Mouse (Mus musculus) limb, embryonic 14.5 days (tissue): ENCODE measurements at regions not wholly inside any gene's neighbourhood (a gene's known extent, or its start where the extent isn't known, plus 50 kb on each side); places are given as distances from the start of the nearest gene placed in this dataset.

Source experiments
- ATAC-seq: fragments of 200-750 bp; cut with Nextera tagmentation; 2 replicates; pipeline ENCODE4 v1.8.0; 2017; ENCODE audit warnings: low read depth, moderate number of reproducible peaks, moderate TSS enrichment; ENCODE audit not compliant: low FRiP score
- DNase-seq: peaks from one replicate; pipeline ENCODE4 v3.0.0-alpha.2; 2015; ENCODE audit warnings: low spot score
- H3K27ac ChIP-seq: fragments of 300-500 bp; sonication (generic); replicated peaks from 2 replicates; pipeline ENCODE4 v1.5.1; 2014; ENCODE audit warnings: low read depth, mild to moderate bottlenecking, low read length, moderate library complexity, mixed read lengths
- H3K27me3 ChIP-seq: fragments of 300-500 bp; sonication (generic); 2 replicates; pipeline ENCODE4 v1.6.1; 2014; ENCODE audit warnings: low read length, mixed read lengths; ENCODE audit not compliant: control insufficient read depth, insufficient read depth
- H3K36me3 ChIP-seq: fragments of 300-500 bp; sonication (generic); 2 replicates; pipeline ENCODE4 v1.6.1; 2014; ENCODE audit warnings: mild to moderate bottlenecking, low read length, moderate library complexity, mixed read lengths; ENCODE audit not compliant: control insufficient read depth, insufficient read depth
- H3K4me1 ChIP-seq: fragments of 300-500 bp; sonication (generic); 2 replicates; pipeline ENCODE4 v1.6.1; 2014; ENCODE audit warnings: antibody characterized with exemption, low read length, mixed read lengths; ENCODE audit not compliant: control insufficient read depth, insufficient read depth
- H3K4me2 ChIP-seq: fragments of 300-500 bp; sonication (generic); replicated peaks from 2 replicates; pipeline ENCODE4 v1.6.1; 2014; ENCODE audit warnings: low read depth, mild to moderate bottlenecking, low read length, moderate library complexity; ENCODE audit not compliant: severe bottlenecking
- H3K4me3 ChIP-seq: fragments of 300-500 bp; sonication (generic); replicated peaks from 2 replicates; pipeline ENCODE4 v1.5.1; 2014; ENCODE audit warnings: low read length
- H3K9ac ChIP-seq: fragments of 300-500 bp; sonication (generic); 2 replicates; pipeline ENCODE4 v1.6.1; 2014; ENCODE audit warnings: mild to moderate bottlenecking, low read depth, low read length, moderate library complexity; ENCODE audit not compliant: severe bottlenecking
- H3K9me3 ChIP-seq: fragments of 300-500 bp; sonication (generic); 2 replicates; pipeline ENCODE4 v1.6.1; 2016; ENCODE audit warnings: low read length; ENCODE audit not compliant: control insufficient read depth
- POLR2A ChIP-seq: fragments of 200-500 bp; IDR thresholded peaks from 2 replicates; pipeline ENCODE4 v1.8.0; 2012; ENCODE audit warnings: inconsistent platforms, mild to moderate bottlenecking, moderate library complexity, borderline replicate concordance; ENCODE audit not compliant: insufficient read depth, insufficient read length; ENCODE audit errors: extremely low read depth
- WGBS: fragments of 180-500 bp; shearing (Covaris S2); extraction: QIAGEN DNeasy Blood & Tissue Kit; methylation state at CpG from one replicate; pipeline ENCODE4 v1.1.7; 2014; 5-methylcytosine and 5-hydroxymethylcytosine counted together

DNA sequence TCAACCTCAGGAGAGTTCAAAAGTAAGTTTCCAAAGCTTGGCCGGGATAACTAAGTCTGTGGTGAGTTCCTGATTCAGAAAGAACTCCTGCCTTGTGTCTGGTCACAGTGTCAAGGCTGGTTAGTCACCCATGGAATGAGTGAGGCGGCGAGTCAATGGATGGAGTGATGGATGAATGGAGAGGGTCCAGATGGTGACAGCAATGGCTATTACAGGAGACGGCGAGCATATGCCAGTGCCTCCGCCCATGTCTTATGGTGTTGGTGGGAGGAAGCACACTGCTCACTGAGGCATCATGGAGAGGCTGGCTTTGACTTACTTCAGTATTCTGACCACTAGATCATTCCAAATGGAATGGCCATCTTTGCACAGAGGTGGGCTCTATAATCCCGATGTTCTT is 154.8 kb upstream of the Gm4791 start:
- ATAC-seq (no peak), DNase-seq (no peak)
- no peaks in the 10 kb centered on the region for H3K27me3 ChIP-seq
- H3K36me3 ChIP-seq = no peaks in the 10 kb centered on the region
- peaks cover 6% of the 10 kb centered on the region; the same call in 1 of the 2 replicates for H3K4me1 ChIP-seq
- no peak overlapping the region for H3K4me3 ChIP-seq
- no peaks in the 10 kb centered on the region for H3K9me3 ChIP-seq
- no peak overlapping the region for H3K9ac ChIP-seq
- H3K27ac ChIP-seq = no peak overlapping the region
- no peak overlapping the region for H3K4me2 ChIP-seq
- no peak for TF ChIP-seq POLR2A
- WGBS = 90% methylated on average over 7 of the region's 7 CpGs

DNA sequence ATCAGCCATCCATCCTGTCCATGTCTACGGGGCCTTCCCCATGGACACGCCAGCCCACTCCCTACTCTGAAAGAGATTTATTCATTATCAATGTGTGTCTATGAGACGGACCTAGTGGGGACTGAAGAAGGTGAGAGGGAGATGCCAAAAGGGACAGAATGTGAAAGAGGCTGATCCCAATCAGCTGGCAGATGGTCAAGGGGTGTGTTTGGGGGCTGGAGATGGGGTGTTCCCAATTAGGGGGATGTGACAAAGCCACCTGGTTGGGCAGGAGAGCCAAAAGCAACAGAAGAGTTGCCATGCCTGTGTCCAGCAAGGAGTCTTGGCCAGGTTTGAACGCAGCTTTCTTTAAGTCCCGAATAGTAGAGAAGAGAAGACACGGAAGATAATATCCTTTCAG is 157.0 kb upstream of the Gm4791 start:
- DNase-seq = no peak
- Histone ChIP-seq H3K36me3 (no peaks in the 10 kb centered on the region), H3K9me3 (no peaks in the 10 kb centered on the region), H3K9ac (no peak overlapping the region), H3K27me3 (no peaks in the 10 kb centered on the region), H3K4me3 (no peak overlapping the region), H3K4me1 (no peaks in the 10 kb centered on the region), H3K4me2 (no peak overlapping the region), H3K27ac (no peak overlapping the region)
- no peak for ATAC-seq
- WGBS = 87% methylated on average over 6 of the region's 6 CpGs
- TF ChIP-seq POLR2A = no peak

DNA sequence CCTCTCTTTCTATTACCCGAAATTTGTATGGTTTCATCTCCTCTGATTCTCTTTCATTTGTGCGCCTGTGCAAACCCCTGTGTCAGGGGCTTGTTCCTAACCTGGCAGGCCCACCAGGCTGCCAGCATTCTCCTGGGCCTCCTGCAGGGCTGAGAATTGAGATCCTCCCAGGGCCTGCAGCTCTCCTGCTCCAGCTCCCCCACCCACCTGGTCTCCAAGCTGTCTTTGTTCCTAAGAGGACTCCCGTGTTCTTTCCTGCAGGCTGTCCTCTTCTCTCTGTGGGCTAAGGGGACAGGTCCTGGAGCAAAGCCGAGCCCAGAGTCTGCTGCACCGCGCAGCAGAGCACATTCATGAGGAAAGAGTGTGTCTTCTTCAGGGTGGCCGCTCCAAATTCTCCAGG is 163.3 kb upstream of the Gm4791 start:
- no peaks in the 10 kb centered on the region for H3K36me3 ChIP-seq
- ATAC-seq (no peak), DNase-seq (no peak)
- no peaks in the 10 kb centered on the region for H3K4me1 ChIP-seq
- 45% methylated on average over 7 of the region's 7 CpGs for WGBS
- no peak overlapping the region for H3K4me3 ChIP-seq
- H3K9ac ChIP-seq = no peak overlapping the region
- no peak overlapping the region for H3K4me2 ChIP-seq
- no peaks in the 10 kb centered on the region for H3K27me3 ChIP-seq
- H3K9me3 ChIP-seq = no peaks in the 10 kb centered on the region
- no peak for TF ChIP-seq POLR2A
- H3K27ac ChIP-seq = no peak overlapping the region

DNA sequence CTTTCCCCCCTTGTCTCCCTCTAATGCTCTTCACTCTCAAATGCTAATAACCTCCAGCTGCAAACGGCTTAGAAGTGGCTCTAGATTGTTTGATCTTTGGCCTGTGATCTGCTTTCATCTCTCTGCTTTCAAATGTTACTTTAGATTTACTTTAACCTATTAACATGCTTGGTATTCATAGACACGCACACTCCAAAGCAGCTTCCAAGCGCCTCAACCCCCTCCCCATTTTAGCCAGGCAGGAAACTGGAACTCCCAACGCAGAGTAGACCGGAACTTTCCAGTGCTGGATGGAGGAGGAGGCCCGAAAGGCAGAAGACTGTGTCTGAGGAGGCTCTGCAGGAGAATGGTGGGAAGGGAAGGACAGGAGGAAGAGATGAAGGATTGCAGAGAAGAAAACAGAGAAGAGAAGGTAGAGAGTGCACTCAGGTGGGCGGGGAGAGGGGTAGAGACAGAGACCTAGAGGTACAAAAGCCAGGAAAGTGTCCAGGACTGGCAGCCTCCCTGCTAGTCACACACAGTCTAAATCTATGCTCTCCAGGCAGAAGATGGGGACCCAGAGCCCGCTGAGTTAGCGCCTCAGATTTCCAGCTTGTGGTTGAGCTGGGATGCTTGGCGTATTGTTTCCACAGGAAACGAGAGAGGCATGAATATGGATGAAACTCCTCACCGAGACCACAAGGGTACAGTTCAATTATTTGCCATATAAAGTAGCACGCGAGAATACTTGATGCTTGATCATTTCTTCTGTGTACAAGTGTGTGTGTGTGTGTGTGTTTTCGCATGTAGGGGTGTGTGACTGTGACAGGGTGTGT is 167.6 kb upstream of the Gm4791 start:
- DNase-seq (no peak), ATAC-seq (no peak)
- Histone ChIP-seq H3K4me2 (no peak overlapping the region), H3K27me3 (no peaks in the 10 kb centered on the region), H3K36me3 (no peaks in the 10 kb centered on the region), H3K9me3 (no peaks in the 10 kb centered on the region), H3K27ac (no peak overlapping the region), H3K4me1 (no peaks in the 10 kb centered on the region), H3K9ac (no peak overlapping the region), H3K4me3 (no peak overlapping the region)
- no peak for TF ChIP-seq POLR2A
- WGBS = 39% methylated on average over 15 of the region's 15 CpGs

DNA sequence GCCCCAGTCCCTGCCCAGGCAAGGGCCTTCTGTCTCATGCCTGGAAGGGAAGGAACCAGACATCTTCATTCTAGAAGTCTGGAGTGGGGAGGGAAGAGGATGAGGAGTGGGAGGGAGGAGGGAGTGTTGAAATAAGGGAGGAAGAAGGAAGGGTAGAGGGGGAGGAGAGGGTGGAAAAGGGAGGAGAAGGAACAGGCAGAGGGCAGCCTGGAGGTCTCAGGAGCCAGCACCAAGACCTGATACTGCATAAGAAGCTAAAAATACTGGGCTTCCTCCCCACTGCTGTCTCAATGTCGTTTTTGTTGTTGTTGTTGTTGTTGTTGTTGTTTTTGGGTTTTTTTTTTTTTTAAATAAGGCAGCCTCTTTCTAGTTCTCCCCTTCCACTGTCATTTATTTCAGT is 168.2 kb upstream of the Gm4791 start:
- no peak for TF ChIP-seq POLR2A
- 7% methylated on average over 1 of the region's 1 CpGs for WGBS
- no peaks in the 10 kb centered on the region for H3K9me3 ChIP-seq
- ATAC-seq (no peak), DNase-seq (no peak)
- no peaks in the 10 kb centered on the region for H3K27me3 ChIP-seq
- H3K4me2 ChIP-seq = no peak overlapping the region
- no peaks in the 10 kb centered on the region for H3K4me1 ChIP-seq
- no peak overlapping the region for H3K27ac ChIP-seq
- no peak overlapping the region for H3K9ac ChIP-seq
- no peak overlapping the region for H3K4me3 ChIP-seq
- H3K36me3 ChIP-seq = no peaks in the 10 kb centered on the region
